Mouse (Mus musculus) inflammation-experienced regulatory T-cells, adult 6 months (primary cell): ENCODE data around the gene Klf15. TPM values are rescaled to one million over a fixed set of nuclear protein-coding genes. Genes with fewer than 3 reads are reported as not detected.

ENCODE experiments used
- ATAC-seq: one replicate; pipeline ENCODE4 v1.8.0; 2017
- polyA plus RNA-seq, 3 experiments: library from polyadenylated mRNA; unstranded; fragments of 100-300 nt; shearing (Covaris generic); gene quantifications; one replicate each; pipeline ENCODE4 v1.2.1; 2017

The Klf15 gene
- polyA plus RNA-seq, 3 experiments from 2014 or later, result not detected

GRCm38 (mm10) chr6:90465028-90465640 is 2.8 kb downstream of the Klf15 start:
- ATAC-seq, result no peak

- ATAC-seq, result no peak
Observed at GRCm38 (mm10) chr6:90466079-90466478, 3.7 kb downstream of the Klf15 start.

- no peak for ATAC-seq
Observed at GRCm38 (mm10) chr6:90466847-90467410, 4.6 kb downstream of the Klf15 start.

- ATAC-seq, result no peak
Observed at GRCm38 (mm10) chr6:90468216-90468615, 5.8 kb downstream of the Klf15 start.

GRCm38 (mm10) chr6:90469041-90469440 is 6.7 kb downstream of the Klf15 start:
- ATAC-seq, result no peak

GRCm38 (mm10) chr6:90470255-90470654 is 7.9 kb downstream of the Klf15 start:
- ATAC-seq, result no peak

GRCm38 (mm10) chr6:90470947-90471541 is 8.7 kb downstream of the Klf15 start:
- ATAC-seq, result no peak

GRCm38 (mm10) chr6:90472079-90472478 is 9.7 kb downstream of the Klf15 start:
- no peak for ATAC-seq

- ATAC-seq, result no peak
Observed at GRCm38 (mm10) chr6:90472697-90473096, 10.3 kb downstream of the Klf15 start.

GRCm38 (mm10) chr6:90473630-90474360 is 11.4 kb downstream of the Klf15 start:
- no peak for ATAC-seq

GRCm38 (mm10) chr6:90474361-90474750 is 12.0 kb downstream of the Klf15 start:
- ATAC-seq, result no peak

- no peak for ATAC-seq
Observed at GRCm38 (mm10) chr6:90475176-90475853, 12.9 kb downstream of the Klf15 start.

GRCm38 (mm10) chr6:90475854-90476212 is 13.5 kb downstream of the Klf15 start:
- ATAC-seq, result no peak

- ATAC-seq, result no peak
Observed at GRCm38 (mm10) chr6:90476941-90477518, 14.7 kb downstream of the Klf15 start.

- no peak for ATAC-seq
Observed at GRCm38 (mm10) chr6:90484249-90484648, 21.9 kb downstream of the Klf15 start.

GRCm38 (mm10) chr6:90484876-90485275 is 22.5 kb downstream of the Klf15 start:
- ATAC-seq, result no peak

- no peak for ATAC-seq
Observed at GRCm38 (mm10) chr6:90486176-90486921, 24.0 kb downstream of the Klf15 start, which contains the start of gene Aldh1l1. TSS of gene Aldh1l1 (plus strand) at chr6:90486427.

GRCm38 (mm10) chr6:90487531-90487930 is 25.2 kb downstream of the Klf15 start:
- no peak for ATAC-seq

GRCm38 (mm10) chr6:90489532-90489931 is 27.2 kb downstream of the Klf15 start:
- no peak for ATAC-seq

- no peak for ATAC-seq
Observed at GRCm38 (mm10) chr6:90490976-90491375, 28.6 kb downstream of the Klf15 start.

GRCm38 (mm10) chr6:90491956-90492744 is 29.8 kb downstream of the Klf15 start:
- ATAC-seq, result no peak
